Mouse (Mus musculus): Measurements from ENCODE around the gene Ing4. TPM values are rescaled to one million over a fixed set of nuclear protein-coding genes. Genes with fewer than 3 reads are reported as not detected.
A peak's percentile ranks its signal among the peaks of the same experiment; 100 is the strongest.

Ing4 gene
- polyA plus RNA-seq, 1 experiment = 11.3 TPM

GRCm38 (mm10) chr6:125081394-125081793, 41.8 kb downstream of the Ing4 start:
- no peak overlapping the region for H3K27ac ChIP-seq (ENCODE audit: control insufficient read depth, insufficient read depth, low read depth, low read length)

DNA sequence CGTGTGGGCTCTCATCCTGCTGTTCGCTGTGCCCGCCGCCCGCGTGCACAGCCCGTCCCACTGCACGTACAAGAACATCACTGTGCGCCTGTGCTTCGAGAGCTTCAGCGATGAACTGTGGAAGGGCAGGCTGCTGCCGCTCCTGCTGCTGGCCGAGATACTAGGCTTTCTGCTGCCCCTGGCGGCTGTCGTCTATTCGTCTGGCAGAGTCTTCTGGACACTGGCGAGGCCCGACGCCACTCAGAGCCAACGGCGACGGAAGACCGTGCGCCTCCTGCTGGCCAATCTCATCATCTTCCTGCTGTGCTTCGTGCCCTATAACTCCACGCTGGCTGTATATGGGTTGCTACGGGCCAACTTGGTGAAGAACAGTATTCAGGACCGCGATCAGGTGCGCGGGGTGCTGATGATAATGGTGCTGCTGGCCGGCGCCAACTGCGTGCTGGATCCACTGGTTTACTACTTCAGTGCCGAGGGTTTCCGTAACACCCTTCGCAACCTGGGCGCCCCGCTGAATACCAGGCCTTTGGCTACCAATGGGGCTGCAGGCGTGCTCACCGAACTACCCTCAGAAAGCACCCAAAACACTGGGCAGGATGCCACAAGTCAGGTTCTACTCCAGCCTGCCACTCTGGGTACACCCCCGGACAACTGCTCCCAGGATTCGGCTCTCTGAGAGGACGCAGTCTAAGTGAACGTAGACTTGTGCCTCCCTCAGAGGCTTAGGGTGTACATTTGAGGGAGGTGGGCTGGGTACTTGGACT, 42.4 kb downstream of the Ing4 start:
- H3K4me1 ChIP-seq (ENCODE audit: control insufficient read depth, insufficient read depth, low read length) = peaks cover 2% of the 10 kb centered on the region; the same call in 1 of the 2 replicates
- H3K4me3 ChIP-seq (ENCODE audit: control insufficient read depth, low read depth, low read length) = peak overlapping the region; percentile 59
- no peaks in the 10 kb centered on the region for H3K27me3 ChIP-seq (ENCODE audit: control insufficient read depth, insufficient read depth, low read length)
- H3K27ac ChIP-seq (ENCODE audit: control insufficient read depth, insufficient read depth, low read depth, low read length) = no peak overlapping the region
- TF ChIP-seq POLR2A (IDR thresholded peaks at IDR 0.05; ENCODE audit: control insufficient read depth, low read depth, low read length) (peak; percentile 47; the same call in 1 of the 2 replicates), CTCF (IDR thresholded peaks at IDR 0.05; ENCODE audit: control insufficient read depth, insufficient read depth, insufficient replicate concordance, low read depth, low read length) (peak; percentile 82)
- H3K36me3 ChIP-seq (ENCODE audit: control insufficient read depth, insufficient read depth, low read length) = no peaks in the 10 kb centered on the region

More at GRCm38 (mm10) chr6:125081394-125081793, 41.8 kb downstream of the Ing4 start:
- Histone ChIP-seq H3K36me3 (ENCODE audit: control insufficient read depth, insufficient read depth, low read length) (no peaks in the 10 kb centered on the region), H3K27me3 (ENCODE audit: control insufficient read depth, insufficient read depth, low read length) (no peaks in the 10 kb centered on the region), H3K4me3 (ENCODE audit: control insufficient read depth, low read depth, low read length) (peak overlapping the region; percentile 59), H3K4me1 (ENCODE audit: control insufficient read depth, insufficient read depth, low read length) (peaks cover 2% of the 10 kb centered on the region; the same call in 1 of the 2 replicates)
- TF ChIP-seq POLR2A (IDR thresholded peaks at IDR 0.05; ENCODE audit: control insufficient read depth, low read depth, low read length) (no peak), CTCF (IDR thresholded peaks at IDR 0.05; ENCODE audit: control insufficient read depth, insufficient read depth, insufficient replicate concordance, low read depth, low read length) (no peak)

- TF ChIP-seq POLR2A (IDR thresholded peaks at IDR 0.05; ENCODE audit: control insufficient read depth, low read depth, low read length) = no peak
- no peak for TF ChIP-seq CTCF (IDR thresholded peaks at IDR 0.05; ENCODE audit: control insufficient read depth, insufficient read depth, insufficient replicate concordance, low read depth, low read length)
- Histone ChIP-seq H3K27ac (ENCODE audit: control insufficient read depth, insufficient read depth, low read depth, low read length) (no peak overlapping the region), H3K27me3 (ENCODE audit: control insufficient read depth, insufficient read depth, low read length) (no peaks in the 10 kb centered on the region), H3K36me3 (ENCODE audit: control insufficient read depth, insufficient read depth, low read length) (no peaks in the 10 kb centered on the region), H3K4me3 (ENCODE audit: control insufficient read depth, low read depth, low read length) (no peak overlapping the region), H3K4me1 (ENCODE audit: control insufficient read depth, insufficient read depth, low read length) (peaks cover 2% of the 10 kb centered on the region; the same call in 1 of the 2 replicates)
Observed at GRCm38 (mm10) chr6:125082801-125083386, 43.3 kb downstream of the Ing4 start.

DNA sequence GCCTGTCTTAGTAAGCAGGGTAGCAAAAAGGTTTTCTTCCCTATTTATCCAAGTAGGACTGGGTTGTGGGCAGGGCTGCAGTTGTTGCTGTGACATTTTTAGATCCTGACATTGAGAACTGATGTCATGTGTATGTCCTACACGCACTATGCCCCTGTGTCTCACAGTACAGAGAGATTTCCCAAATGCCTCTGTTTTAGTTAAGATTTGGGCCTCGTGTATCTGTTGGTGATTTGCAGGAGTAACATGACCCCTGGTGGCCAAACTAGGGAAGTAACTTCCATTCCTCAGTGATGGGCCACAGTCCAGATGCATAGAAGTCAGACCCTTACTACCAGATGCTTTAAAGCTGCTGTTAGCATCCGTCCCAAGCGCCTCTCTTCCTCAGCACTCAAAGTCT, 44.9 kb downstream of the Ing4 start:
- Histone ChIP-seq H3K36me3 (ENCODE audit: control insufficient read depth, insufficient read depth, low read length) (no peaks in the 10 kb centered on the region), H3K4me1 (ENCODE audit: control insufficient read depth, insufficient read depth, low read length) (peaks cover 10% of the 10 kb centered on the region), H3K27me3 (ENCODE audit: control insufficient read depth, insufficient read depth, low read length) (no peaks in the 10 kb centered on the region), H3K4me3 (ENCODE audit: control insufficient read depth, low read depth, low read length) (no peak overlapping the region), H3K27ac (ENCODE audit: control insufficient read depth, insufficient read depth, low read depth, low read length) (no peak overlapping the region)
- TF ChIP-seq CTCF (IDR thresholded peaks at IDR 0.05; ENCODE audit: control insufficient read depth, insufficient read depth, insufficient replicate concordance, low read depth, low read length) = no peak; the same call in 1 of the 2 replicates
- TF ChIP-seq POLR2A (IDR thresholded peaks at IDR 0.05; ENCODE audit: control insufficient read depth, low read depth, low read length) = no peak

DNA sequence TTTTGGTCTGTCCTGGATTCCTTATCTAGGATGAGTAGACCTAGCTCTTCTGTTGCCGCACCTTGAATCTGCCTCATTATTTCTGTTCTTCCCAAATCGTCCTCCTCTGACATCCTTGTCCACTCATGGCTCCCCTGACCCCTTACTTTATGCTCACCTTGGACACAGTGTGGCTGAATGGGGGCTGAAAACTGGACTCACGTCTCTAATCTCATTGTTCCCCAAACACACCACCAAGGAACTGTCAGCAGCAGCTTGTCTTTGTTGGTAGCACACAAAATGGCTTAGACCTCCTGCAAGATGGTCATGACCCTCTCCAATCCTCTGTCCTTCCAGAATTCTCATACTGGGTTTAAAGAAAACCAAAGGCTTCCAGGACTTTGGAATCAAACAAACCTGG, 48.4 kb downstream of the Ing4 start:
- Histone ChIP-seq H3K27me3 (ENCODE audit: control insufficient read depth, insufficient read depth, low read length) (no peaks in the 10 kb centered on the region), H3K4me3 (ENCODE audit: control insufficient read depth, low read depth, low read length) (no peak overlapping the region), H3K36me3 (ENCODE audit: control insufficient read depth, insufficient read depth, low read length) (no peaks in the 10 kb centered on the region), H3K27ac (ENCODE audit: control insufficient read depth, insufficient read depth, low read depth, low read length) (no peak overlapping the region), H3K4me1 (ENCODE audit: control insufficient read depth, insufficient read depth, low read length) (peaks cover 23% of the 10 kb centered on the region)
- TF ChIP-seq POLR2A (IDR thresholded peaks at IDR 0.05; ENCODE audit: control insufficient read depth, low read depth, low read length) = no peak
- TF ChIP-seq CTCF (IDR thresholded peaks at IDR 0.05; ENCODE audit: control insufficient read depth, insufficient read depth, insufficient replicate concordance, low read depth, low read length) = no peak

DNA sequence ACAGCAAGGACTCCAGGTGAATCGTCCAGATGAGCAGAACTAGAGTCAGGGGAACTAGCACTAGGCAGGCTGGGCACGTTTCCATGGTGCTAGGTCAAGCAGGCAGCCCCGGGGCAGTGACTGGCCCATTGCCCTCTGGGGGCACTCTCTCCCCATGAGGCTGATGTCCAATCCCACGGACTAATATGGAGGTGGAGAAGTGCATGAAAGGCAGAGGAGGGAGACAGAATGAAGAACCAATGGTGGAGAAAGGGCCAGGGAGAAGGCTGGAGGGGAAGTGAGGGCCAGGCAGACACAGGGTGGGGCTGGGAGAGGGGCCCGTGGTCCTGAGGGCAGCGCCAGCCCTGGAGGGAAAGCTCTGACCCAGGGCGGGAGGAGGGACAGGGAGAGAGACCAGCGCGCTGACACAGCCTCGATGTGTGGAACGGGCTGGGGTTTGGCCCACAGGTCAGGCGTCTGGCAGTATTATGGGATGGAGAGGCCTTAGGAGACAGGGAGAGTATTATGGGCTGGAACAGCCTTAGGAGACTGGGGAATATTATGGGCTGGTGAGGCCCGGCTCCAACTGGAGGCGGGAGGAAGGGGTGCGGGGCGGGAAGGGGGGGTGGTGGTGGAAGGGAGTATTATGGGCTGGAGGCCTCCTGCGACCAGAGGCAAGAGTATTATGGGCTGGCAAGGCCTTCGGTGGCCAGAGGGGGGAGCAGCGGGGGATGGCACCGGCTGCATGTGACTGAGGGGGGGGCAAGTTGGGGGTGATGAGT, 49.2 kb downstream of the Ing4 start:
- Histone ChIP-seq H3K27me3 (ENCODE audit: control insufficient read depth, insufficient read depth, low read length) (no peaks in the 10 kb centered on the region), H3K4me1 (ENCODE audit: control insufficient read depth, insufficient read depth, low read length) (peaks cover 23% of the 10 kb centered on the region), H3K27ac (ENCODE audit: control insufficient read depth, insufficient read depth, low read depth, low read length) (peak overlapping the region; percentile 76), H3K4me3 (ENCODE audit: control insufficient read depth, low read depth, low read length) (no peak overlapping the region), H3K36me3 (ENCODE audit: control insufficient read depth, insufficient read depth, low read length) (no peaks in the 10 kb centered on the region)
- TF ChIP-seq POLR2A (IDR thresholded peaks at IDR 0.05; ENCODE audit: control insufficient read depth, low read depth, low read length) = peak; percentile 58; the same call in 1 of the 2 replicates
- TF ChIP-seq CTCF (IDR thresholded peaks at IDR 0.05; ENCODE audit: control insufficient read depth, insufficient read depth, insufficient replicate concordance, low read depth, low read length) = 0 out of 2 replicates have a peak, but pooled peaks have one; percentile 5

Measured in testis, adult 2 months (tissue).